Mouse (Mus musculus): ENCODE data around the gene Cyp8b1. TPM values are rescaled to one million over a fixed set of nuclear protein-coding genes. Genes with fewer than 3 reads are reported as not detected.

Cyp8b1 gene
- total and polyA plus RNA-seq, 2 experiments from 2014 or later: not detected

- no peak overlapping the region for H3K4me3 ChIP-seq (ENCODE audit: low read depth, low read length)
- TF ChIP-seq CTCF (IDR thresholded peaks at IDR 0.05; ENCODE audit: low read depth): peak; percentile 87
- H3K9ac ChIP-seq: no peak overlapping the region
- no peak overlapping the region for H3K27ac ChIP-seq (ENCODE audit: low read depth, low read length)
- no peaks in the 10 kb centered on the region for H3K9me3 ChIP-seq (ENCODE audit: low read length)
- no peaks in the 10 kb centered on the region for H3K36me3 ChIP-seq (ENCODE audit: insufficient read depth)
- no peak overlapping the region for H3K4me2 ChIP-seq (ENCODE audit: low read depth)
- no peaks in the 10 kb centered on the region for H3K4me1 ChIP-seq (ENCODE audit: insufficient read depth)
- ATAC-seq (no peak), DNase-seq (peak; percentile 70)
- H3K27me3 ChIP-seq (ENCODE audit: insufficient read depth, low read length): no peaks in the 10 kb centered on the region
- 19% methylated on average over 2 of the region's 2 CpGs for WGBS
Observed at GRCm38 (mm10) chr9:121928498-121928897, 12.4 kb upstream of the Cyp8b1 start.

- no peak for DNase-seq
- no peaks in the 10 kb centered on the region for H3K27me3 ChIP-seq (ENCODE audit: insufficient read depth, low read length)
- TF ChIP-seq CTCF (IDR thresholded peaks at IDR 0.05; ENCODE audit: low read depth): no peak
- H3K9ac ChIP-seq: no peak overlapping the region
- H3K9me3 ChIP-seq (ENCODE audit: low read length): no peaks in the 10 kb centered on the region
- H3K36me3 ChIP-seq (ENCODE audit: insufficient read depth): no peaks in the 10 kb centered on the region
- no peak overlapping the region for H3K27ac ChIP-seq (ENCODE audit: low read depth, low read length)
- H3K4me1 ChIP-seq (ENCODE audit: insufficient read depth): no peaks in the 10 kb centered on the region
- 87% methylated on average over 7 of the region's 7 CpGs for WGBS
- ATAC-seq: no peak
- no peak overlapping the region for H3K4me3 ChIP-seq (ENCODE audit: low read depth, low read length)
- no peak overlapping the region for H3K4me2 ChIP-seq (ENCODE audit: low read depth)
Observed at GRCm38 (mm10) chr9:121927721-121928120, 11.6 kb upstream of the Cyp8b1 start.

GRCm38 (mm10) chr9:121926634-121927405 is 10.7 kb upstream of the Cyp8b1 start:
- 65% methylated on average over 11 of the region's 11 CpGs for WGBS
- H3K9ac ChIP-seq: no peak overlapping the region

GRCm38 (mm10) chr9:121925959-121926358 is 9.9 kb upstream of the Cyp8b1 start:
- whole genome bisulfite sequencing: 78% methylated on average over 8 of the region's 8 CpGs
- DNase-seq (no peak), ATAC-seq (no peak)
- Histone ChIP-seq H3K27ac (ENCODE audit: low read depth, low read length) (no peak overlapping the region), H3K4me3 (ENCODE audit: low read depth, low read length) (no peak overlapping the region), H3K4me2 (ENCODE audit: low read depth) (no peak overlapping the region), H3K9ac (no peak overlapping the region), H3K36me3 (ENCODE audit: insufficient read depth) (no peaks in the 10 kb centered on the region), H3K4me1 (ENCODE audit: insufficient read depth) (no peaks in the 10 kb centered on the region), H3K9me3 (ENCODE audit: low read length) (no peaks in the 10 kb centered on the region), H3K27me3 (ENCODE audit: insufficient read depth, low read length) (no peaks in the 10 kb centered on the region)
- no peak for TF ChIP-seq CTCF (IDR thresholded peaks at IDR 0.05; ENCODE audit: low read depth)

More at GRCm38 (mm10) chr9:121926634-121927405, 10.7 kb upstream of the Cyp8b1 start:
- no peaks in the 10 kb centered on the region for H3K27me3 ChIP-seq (ENCODE audit: insufficient read depth, low read length)
- no peak overlapping the region for H3K4me3 ChIP-seq (ENCODE audit: low read depth, low read length)
- no peaks in the 10 kb centered on the region for H3K9me3 ChIP-seq (ENCODE audit: low read length)
- DNase-seq: no peak
- TF ChIP-seq CTCF (IDR thresholded peaks at IDR 0.05; ENCODE audit: low read depth): no peak
- no peak overlapping the region for H3K27ac ChIP-seq (ENCODE audit: low read depth, low read length)
- no peaks in the 10 kb centered on the region for H3K4me1 ChIP-seq (ENCODE audit: insufficient read depth)
- H3K4me2 ChIP-seq (ENCODE audit: low read depth): no peak overlapping the region
- no peak for ATAC-seq
- H3K36me3 ChIP-seq (ENCODE audit: insufficient read depth): no peaks in the 10 kb centered on the region

GRCm38 (mm10) chr9:121924901-121925560 is 8.9 kb upstream of the Cyp8b1 start:
- WGBS: 86% methylated on average over 9 of the region's 9 CpGs
- ATAC-seq: no peak

GRCm38 (mm10) chr9:121923906-121924305 is 7.8 kb upstream of the Cyp8b1 start:
- WGBS: 51% methylated on average over 5 of the region's 5 CpGs
- no peaks in the 10 kb centered on the region for H3K4me1 ChIP-seq (ENCODE audit: insufficient read depth)
- no peaks in the 10 kb centered on the region for H3K9me3 ChIP-seq (ENCODE audit: low read length)
- H3K27ac ChIP-seq (ENCODE audit: low read depth, low read length): no peak overlapping the region
- no peak overlapping the region for H3K4me3 ChIP-seq (ENCODE audit: low read depth, low read length)
- H3K36me3 ChIP-seq (ENCODE audit: insufficient read depth): no peaks in the 10 kb centered on the region
- DNase-seq (no peak), ATAC-seq (no peak)
- no peaks in the 10 kb centered on the region for H3K27me3 ChIP-seq (ENCODE audit: insufficient read depth, low read length)
- TF ChIP-seq CTCF (IDR thresholded peaks at IDR 0.05; ENCODE audit: low read depth): no peak
- no peak overlapping the region for H3K9ac ChIP-seq
- H3K4me2 ChIP-seq (ENCODE audit: low read depth): no peak overlapping the region

More at GRCm38 (mm10) chr9:121924901-121925560, 8.9 kb upstream of the Cyp8b1 start:
- no peak overlapping the region for H3K4me2 ChIP-seq (ENCODE audit: low read depth)
- H3K9ac ChIP-seq: no peak overlapping the region
- no peaks in the 10 kb centered on the region for H3K36me3 ChIP-seq (ENCODE audit: insufficient read depth)
- H3K9me3 ChIP-seq (ENCODE audit: low read length): no peaks in the 10 kb centered on the region
- DNase-seq: no peak
- no peaks in the 10 kb centered on the region for H3K4me1 ChIP-seq (ENCODE audit: insufficient read depth)
- no peak overlapping the region for H3K4me3 ChIP-seq (ENCODE audit: low read depth, low read length)
- no peak overlapping the region for H3K27ac ChIP-seq (ENCODE audit: low read depth, low read length)
- no peaks in the 10 kb centered on the region for H3K27me3 ChIP-seq (ENCODE audit: insufficient read depth, low read length)
- TF ChIP-seq CTCF (IDR thresholded peaks at IDR 0.05; ENCODE audit: low read depth): no peak

GRCm38 (mm10) chr9:121923443-121923842 is 7.3 kb upstream of the Cyp8b1 start:
- Histone ChIP-seq H3K9me3 (ENCODE audit: low read length) (no peaks in the 10 kb centered on the region), H3K4me2 (ENCODE audit: low read depth) (no peak overlapping the region), H3K4me1 (ENCODE audit: insufficient read depth) (no peaks in the 10 kb centered on the region), H3K9ac (no peak overlapping the region), H3K27me3 (ENCODE audit: insufficient read depth, low read length) (no peaks in the 10 kb centered on the region), H3K36me3 (ENCODE audit: insufficient read depth) (no peaks in the 10 kb centered on the region), H3K27ac (ENCODE audit: low read depth, low read length) (no peak overlapping the region), H3K4me3 (ENCODE audit: low read depth, low read length) (no peak overlapping the region)
- DNase-seq: no peak
- WGBS: 86% methylated on average over 8 of the region's 8 CpGs
- no peak for ATAC-seq
- no peak for TF ChIP-seq CTCF (IDR thresholded peaks at IDR 0.05; ENCODE audit: low read depth)

All from forebrain, postnatal 0 days (tissue).